Mouse (Mus musculus) spleen, embryonic (tissue): ENCODE data around the gene Agap3.

ENCODE experiments used
- CTCF ChIA-PET: fragments of 350-600 bp; sonication (Branson Sonifier 250); formaldehyde crosslinking; loops from one replicate; lab custom pipeline; 2022; lab: Charles Lee

The Agap3 gene

GRCm38 (mm10) chr5:24550598-24551316, 98.8 kb downstream of the Agap3 start:
- CTCF ChIA-PET, result no interaction called here

DNA sequence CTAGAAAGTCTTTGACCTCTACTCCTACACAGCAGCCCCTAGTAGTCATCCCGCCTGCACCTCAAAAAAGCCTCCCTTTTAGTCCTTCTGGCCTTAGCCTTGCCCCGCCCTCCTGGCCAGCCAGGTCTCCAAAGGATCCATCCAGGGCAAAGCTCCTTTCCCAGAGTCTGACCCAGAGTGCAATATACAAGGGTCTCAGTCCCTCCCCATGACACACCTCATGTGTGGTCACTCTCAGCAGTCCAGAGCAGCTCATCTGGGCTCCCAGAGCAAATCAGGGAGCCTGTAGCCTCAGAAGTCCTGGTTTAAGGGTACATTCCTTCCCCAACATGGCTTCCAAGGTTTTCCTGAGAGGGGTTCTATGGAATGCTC, 99.3 kb downstream of the Agap3 start:
- CTCF ChIA-PET, result no interaction called here
